Mouse (Mus musculus): ENCODE data around the gene Cdk11b. TPM values are rescaled to one million over a fixed set of nuclear protein-coding genes. Genes with fewer than 3 reads are reported as not detected.
"Not testable (repeated sequence)": the region's sequence is repeated elsewhere in the genome, so short reads cannot be mapped to it uniquely, and the experiment has no call there.

Gene Cdk11b
- polyA plus RNA-seq, 1 experiment from 2014 or later = 74.7 TPM

DNA sequence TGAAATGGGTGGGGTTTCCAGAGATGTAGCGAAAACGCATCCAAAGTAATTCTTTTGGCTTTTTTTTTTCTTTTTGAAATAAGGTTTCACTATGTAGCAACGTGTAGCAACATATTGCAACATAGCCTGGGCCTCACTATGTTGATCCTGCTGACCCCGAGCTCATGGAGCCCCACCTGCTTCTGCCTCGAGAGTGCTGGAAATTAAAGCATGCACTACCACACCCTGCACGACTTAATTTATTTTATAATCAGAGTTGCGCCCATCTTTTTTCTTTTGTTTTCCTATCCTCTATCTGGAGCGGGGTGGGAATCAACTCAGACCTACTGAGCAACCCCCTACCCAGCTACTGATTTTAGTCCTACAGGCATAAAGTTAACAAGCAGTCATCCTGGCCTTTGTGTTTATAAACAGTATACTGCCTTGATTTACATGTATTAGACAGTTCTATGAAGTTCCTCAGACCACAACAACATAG lies 45.0 kb downstream of the Cdk11b start:
- Histone ChIP-seq H3K27ac (ENCODE audit: low read depth, low read length) (no peak overlapping the region), H3K9me3 (ENCODE audit: control insufficient read depth, low read length) (no peaks in the 10 kb centered on the region), H3K9ac (ENCODE audit: low read length) (no peak overlapping the region), H3K36me3 (ENCODE audit: control insufficient read depth, insufficient read depth, low read length) (no peaks in the 10 kb centered on the region), H3K4me2 (ENCODE audit: low read depth) (peak overlapping the region; percentile 90), H3K27me3 (ENCODE audit: control insufficient read depth, insufficient read depth, low read length) (no peaks in the 10 kb centered on the region), H3K4me3 (ENCODE audit: low read depth, low read length) (peak overlapping the region; percentile 54), H3K4me1 (ENCODE audit: control insufficient read depth, insufficient read depth, low read length) (peaks cover 6% of the 10 kb centered on the region)
- 0% methylated on average over 8 of the region's 8 CpGs for WGBS
- DNase-seq (ENCODE audit: low spot score) (no peak), ATAC-seq (ENCODE audit: insufficient read depth, low FRiP score, low TSS enrichment) (peak; percentile 40)

GRCm38 (mm10) chr4:155670236-155670635 lies 45.6 kb downstream of the Cdk11b start:
- not testable (repeated sequence) for H3K4me3 ChIP-seq (ENCODE audit: low read depth, low read length); H3K9me3 ChIP-seq (ENCODE audit: control insufficient read depth, low read length); H3K9ac ChIP-seq (ENCODE audit: low read length); H3K27me3 ChIP-seq (ENCODE audit: control insufficient read depth, insufficient read depth, low read length); DNase-seq (ENCODE audit: low spot score); ATAC-seq (ENCODE audit: insufficient read depth, low FRiP score, low TSS enrichment); H3K27ac ChIP-seq (ENCODE audit: low read depth, low read length); H3K36me3 ChIP-seq (ENCODE audit: control insufficient read depth, insufficient read depth, low read length); H3K4me2 ChIP-seq (ENCODE audit: low read depth); H3K4me1 ChIP-seq (ENCODE audit: control insufficient read depth, insufficient read depth, low read length)
- WGBS = 58% methylated on average over 4 of the region's 4 CpGs

- ATAC-seq (ENCODE audit: insufficient read depth, low FRiP score, low TSS enrichment) = no peak
- DNase-seq (ENCODE audit: low spot score) = no peak
- Histone ChIP-seq H3K4me2 (ENCODE audit: low read depth) (no peak overlapping the region), H3K9ac (ENCODE audit: low read length) (no peak overlapping the region), H3K9me3 (ENCODE audit: control insufficient read depth, low read length) (no peaks in the 10 kb centered on the region), H3K27ac (ENCODE audit: low read depth, low read length) (no peak overlapping the region), H3K4me3 (ENCODE audit: low read depth, low read length) (no peak overlapping the region), H3K27me3 (ENCODE audit: control insufficient read depth, insufficient read depth, low read length) (no peaks in the 10 kb centered on the region), H3K36me3 (ENCODE audit: control insufficient read depth, insufficient read depth, low read length) (no peaks in the 10 kb centered on the region), H3K4me1 (ENCODE audit: control insufficient read depth, insufficient read depth, low read length) (peaks cover 6% of the 10 kb centered on the region)
- 72% methylated on average over 2 of the region's 2 CpGs for WGBS
These were observed 47.4 kb downstream of the Cdk11b start for GRCm38 (mm10) chr4:155672082-155672481.

- Histone ChIP-seq H3K4me3 (ENCODE audit: low read depth, low read length) (no peak overlapping the region), H3K36me3 (ENCODE audit: control insufficient read depth, insufficient read depth, low read length) (no peaks in the 10 kb centered on the region)
- WGBS = 86% methylated on average over 2 of the region's 2 CpGs
These were observed 51.3 kb downstream of the Cdk11b start for GRCm38 (mm10) chr4:155675991-155676390.

DNA sequence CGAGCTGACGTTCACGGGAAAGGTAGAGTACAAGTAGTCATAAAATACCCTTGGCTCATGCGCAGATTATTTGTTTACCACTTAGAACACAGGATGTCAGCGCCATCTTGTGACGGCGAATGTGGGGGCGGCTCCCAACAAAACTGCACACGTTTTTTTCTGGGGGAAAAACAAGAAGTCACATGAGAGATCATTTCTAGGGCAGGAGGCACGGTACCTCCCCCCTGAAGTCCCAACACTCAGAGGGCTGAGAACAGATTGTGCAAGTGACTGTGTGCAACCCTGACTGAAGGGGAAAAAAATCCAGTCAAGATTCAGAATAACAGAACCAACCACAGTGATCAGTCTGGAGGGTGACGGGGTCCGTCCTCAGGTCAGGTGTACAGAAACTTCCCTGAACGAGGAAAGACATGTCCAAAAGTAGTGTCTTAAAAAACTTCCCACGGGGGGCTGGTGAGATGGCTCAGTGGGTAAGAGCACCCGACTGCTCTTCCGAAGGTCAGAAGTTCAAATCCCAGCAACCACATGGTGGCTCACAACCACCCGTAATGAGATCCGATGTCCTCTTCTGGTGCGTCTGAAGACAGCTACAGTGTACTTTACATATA lies 59.1 kb downstream of the Cdk11b start:
- not testable (repeated sequence) for H3K36me3 ChIP-seq (ENCODE audit: control insufficient read depth, insufficient read depth, low read length); H3K4me2 ChIP-seq (ENCODE audit: low read depth); H3K4me1 ChIP-seq (ENCODE audit: control insufficient read depth, insufficient read depth, low read length); ATAC-seq (ENCODE audit: insufficient read depth, low FRiP score, low TSS enrichment); H3K27me3 ChIP-seq (ENCODE audit: control insufficient read depth, insufficient read depth, low read length); DNase-seq (ENCODE audit: low spot score); H3K27ac ChIP-seq (ENCODE audit: low read depth, low read length); H3K9me3 ChIP-seq (ENCODE audit: control insufficient read depth, low read length); H3K4me3 ChIP-seq (ENCODE audit: low read depth, low read length); H3K9ac ChIP-seq (ENCODE audit: low read length)
- 91% methylated on average over 16 of the region's 19 CpGs for WGBS

More at GRCm38 (mm10) chr4:155675991-155676390, 51.3 kb downstream of the Cdk11b start:
- H3K27ac ChIP-seq (ENCODE audit: low read depth, low read length) = no peak overlapping the region
- ATAC-seq (ENCODE audit: insufficient read depth, low FRiP score, low TSS enrichment) (no peak), DNase-seq (ENCODE audit: low spot score) (no peak)
- no peaks in the 10 kb centered on the region for H3K4me1 ChIP-seq (ENCODE audit: control insufficient read depth, insufficient read depth, low read length)
- no peaks in the 10 kb centered on the region for H3K9me3 ChIP-seq (ENCODE audit: control insufficient read depth, low read length)
- no peak overlapping the region for H3K9ac ChIP-seq (ENCODE audit: low read length)
- H3K27me3 ChIP-seq (ENCODE audit: control insufficient read depth, insufficient read depth, low read length) = no peaks in the 10 kb centered on the region
- H3K4me2 ChIP-seq (ENCODE audit: low read depth) = no peak overlapping the region

GRCm38 (mm10) chr4:155687764-155688163 lies 63.1 kb downstream of the Cdk11b start:
- not testable (repeated sequence) for H3K4me1 ChIP-seq (ENCODE audit: control insufficient read depth, insufficient read depth, low read length); H3K4me3 ChIP-seq (ENCODE audit: low read depth, low read length); H3K9me3 ChIP-seq (ENCODE audit: control insufficient read depth, low read length); H3K4me2 ChIP-seq (ENCODE audit: low read depth); DNase-seq (ENCODE audit: low spot score); H3K36me3 ChIP-seq (ENCODE audit: control insufficient read depth, insufficient read depth, low read length); H3K27me3 ChIP-seq (ENCODE audit: control insufficient read depth, insufficient read depth, low read length); H3K27ac ChIP-seq (ENCODE audit: low read depth, low read length); H3K9ac ChIP-seq (ENCODE audit: low read length); ATAC-seq (ENCODE audit: insufficient read depth, low FRiP score, low TSS enrichment)
- WGBS = 94% methylated on average over 4 of the region's 4 CpGs

GRCm38 (mm10) chr4:155690571-155691375 lies 66.1 kb downstream of the Cdk11b start:
- no peak overlapping the region for H3K4me3 ChIP-seq (ENCODE audit: low read depth, low read length)
- H3K27ac ChIP-seq (ENCODE audit: low read depth, low read length) = no peak overlapping the region
- H3K9me3 ChIP-seq (ENCODE audit: control insufficient read depth, low read length) = no peaks in the 10 kb centered on the region
- no peaks in the 10 kb centered on the region for H3K36me3 ChIP-seq (ENCODE audit: control insufficient read depth, insufficient read depth, low read length)
- H3K4me2 ChIP-seq (ENCODE audit: low read depth) = no peak overlapping the region
- no peak for ATAC-seq (ENCODE audit: insufficient read depth, low FRiP score, low TSS enrichment)
- no peak for DNase-seq (ENCODE audit: low spot score)
- H3K27me3 ChIP-seq (ENCODE audit: control insufficient read depth, insufficient read depth, low read length) = peaks cover 6% of the 10 kb centered on the region
- H3K4me1 ChIP-seq (ENCODE audit: control insufficient read depth, insufficient read depth, low read length) = no peaks in the 10 kb centered on the region
- H3K9ac ChIP-seq (ENCODE audit: low read length) = no peak overlapping the region
- WGBS = 85% methylated on average over 12 of the region's 12 CpGs

DNA sequence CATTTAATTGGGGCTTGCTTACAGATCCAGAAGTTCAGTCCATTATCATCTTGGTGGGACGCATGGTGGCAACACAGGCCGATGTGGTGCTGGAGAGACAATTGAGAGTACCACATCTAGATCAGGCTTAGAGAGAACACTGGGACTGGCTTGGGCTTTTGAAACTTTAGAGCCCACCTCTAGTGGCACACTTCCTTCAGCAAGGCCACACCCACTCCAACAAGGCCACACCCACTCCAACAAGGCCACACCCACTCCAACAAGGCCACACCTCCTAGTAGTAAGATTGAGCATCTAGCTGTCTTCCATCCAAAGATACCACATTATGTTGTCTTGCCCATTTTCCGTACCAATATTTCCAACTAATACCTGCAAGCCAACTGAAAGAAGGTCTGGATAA lies 67.8 kb downstream of the Cdk11b start:
- Histone ChIP-seq H3K4me1 (ENCODE audit: control insufficient read depth, insufficient read depth, low read length) (no peaks in the 10 kb centered on the region), H3K36me3 (ENCODE audit: control insufficient read depth, insufficient read depth, low read length) (no peaks in the 10 kb centered on the region), H3K9me3 (ENCODE audit: control insufficient read depth, low read length) (no peaks in the 10 kb centered on the region), H3K27ac (ENCODE audit: low read depth, low read length) (no peak overlapping the region), H3K27me3 (ENCODE audit: control insufficient read depth, insufficient read depth, low read length) (peaks cover 13% of the 10 kb centered on the region), H3K4me2 (ENCODE audit: low read depth) (no peak overlapping the region), H3K9ac (ENCODE audit: low read length) (no peak overlapping the region), H3K4me3 (ENCODE audit: low read depth, low read length) (no peak overlapping the region)
- ATAC-seq (ENCODE audit: insufficient read depth, low FRiP score, low TSS enrichment) (no peak), DNase-seq (ENCODE audit: low spot score) (no peak)
- 93% methylated on average over 3 of the region's 3 CpGs for WGBS

- WGBS = under 1% methylated on average over 40 of the region's 47 CpGs
- H3K9me3 ChIP-seq (ENCODE audit: control insufficient read depth, low read length) = no peaks in the 10 kb centered on the region
- ATAC-seq (ENCODE audit: insufficient read depth, low FRiP score, low TSS enrichment) = peak; percentile 75; the same call in 1 of the 2 replicates
- H3K4me1 ChIP-seq (ENCODE audit: control insufficient read depth, insufficient read depth, low read length) = no peaks in the 10 kb centered on the region
- H3K27ac ChIP-seq (ENCODE audit: low read depth, low read length) = peak within 1 kb of the TSS; percentile 1; the same call in 1 of the 2 replicates
- peak; percentile 70 for DNase-seq (ENCODE audit: low spot score)
- H3K36me3 ChIP-seq (ENCODE audit: control insufficient read depth, insufficient read depth, low read length) = no peaks in the 10 kb centered on the region
- H3K4me3 ChIP-seq (ENCODE audit: low read depth, low read length) = peak within 1 kb of the TSS; percentile 75
- H3K9ac ChIP-seq (ENCODE audit: low read length) = peak within 1 kb of the TSS; percentile 67
- H3K4me2 ChIP-seq (ENCODE audit: low read depth) = peak within 1 kb of the TSS; percentile 79
- peaks cover 13% of the 10 kb centered on the region for H3K27me3 ChIP-seq (ENCODE audit: control insufficient read depth, insufficient read depth, low read length)
These were observed 69.4 kb downstream of the Cdk11b start, which contains the start of gene Fndc10 for GRCm38 (mm10) chr4:155694111-155694481. Gene Fndc10 (plus strand): TSS chr4:155694342.
